Mouse (Mus musculus) brain, embryonic 14.5 days (tissue): ENCODE data around the gene Csrp2.

Experiments
- CTCF ChIP-seq: fragments of 200-500 bp; IDR thresholded peaks from 2 replicates; pipeline ENCODE4 v1.5.1; 2012; ENCODE audit warnings: inconsistent platforms, mild to moderate bottlenecking, moderate library complexity, borderline replicate concordance; ENCODE audit not compliant: insufficient read depth, insufficient read length; ENCODE audit errors: extremely low read depth
- POLR2A ChIP-seq: fragments of 200-500 bp; IDR thresholded peaks from 2 replicates; pipeline ENCODE4 v1.6.1; 2012; ENCODE audit warnings: mild to moderate bottlenecking, inconsistent platforms, borderline replicate concordance; ENCODE audit not compliant: poor library complexity, insufficient read depth, insufficient read length, severe bottlenecking; ENCODE audit errors: extremely low read depth

GRCm38 (mm10) chr10:110929756-110930155 lies 10.2 kb downstream of the Csrp2 start:
- TF ChIP-seq CTCF (no peak), POLR2A (no peak)
